Mouse (Mus musculus) intestine, embryonic 15.5 days (tissue): Measurements from ENCODE around the gene Dusp10. TPM values are rescaled to one million over a fixed set of nuclear protein-coding genes. Genes with fewer than 3 reads are reported as not detected.
A peak's percentile ranks its signal among the peaks of the same experiment; 100 is the strongest.

Experiments
- ATAC-seq: fragments of 200-750 bp; cut with Nextera tagmentation; 2 replicates; pipeline ENCODE4 v1.8.0; 2017; ENCODE audit warnings: moderate TSS enrichment, moderate library complexity
- H3K27ac ChIP-seq: fragments of 300-500 bp; sonication (generic); 2 replicates; pipeline ENCODE4 v1.5.1; 2015; ENCODE audit warnings: mild to moderate bottlenecking, inconsistent platforms
- H3K27me3 ChIP-seq: fragments of 300-500 bp; sonication (generic); replicated peaks from 2 replicates; pipeline ENCODE4 v1.6.1; 2015; ENCODE audit warnings: inconsistent platforms
- H3K36me3 ChIP-seq: fragments of 300-500 bp; sonication (generic); 2 replicates; pipeline ENCODE4 v1.6.1; 2015; ENCODE audit warnings: inconsistent platforms
- H3K4me1 ChIP-seq: fragments of 300-500 bp; sonication (generic); replicated peaks from 2 replicates; pipeline ENCODE4 v1.6.1; 2015; ENCODE audit warnings: inconsistent platforms
- H3K4me2 ChIP-seq: fragments of 300-500 bp; sonication (generic); replicated peaks from 2 replicates; pipeline ENCODE4 v1.6.1; 2015; ENCODE audit warnings: mild to moderate bottlenecking, inconsistent platforms
- H3K4me3 ChIP-seq: fragments of 300-500 bp; sonication (generic); replicated peaks from 2 replicates; pipeline ENCODE4 v1.5.1; 2015; ENCODE audit warnings: inconsistent platforms
- H3K9ac ChIP-seq: fragments of 300-500 bp; sonication (generic); 2 replicates; pipeline ENCODE4 v1.6.1; 2015; ENCODE audit warnings: inconsistent platforms
- H3K9me3 ChIP-seq: fragments of 300-500 bp; sonication (generic); 2 replicates; pipeline ENCODE4 v1.6.1; 2016; ENCODE audit warnings: inconsistent platforms
- WGBS: fragments of 180-500 bp; shearing (Covaris S2); methylation state at CpG from one replicate; pipeline ENCODE4 v1.1.7; 2015; 5-methylcytosine and 5-hydroxymethylcytosine counted together
- polyA plus RNA-seq: library from polyadenylated mRNA; unstranded; fragments of >200 nt; fragmentation: Nextera tagmentation; extraction: Ambion mirVana; gene quantifications from 2 replicates; pipeline ENCODE4 v1.2.1, GENCODE M21; 2015

Dusp10 gene
- polyA plus RNA-seq, 1 experiment from 2014 or later, result 11.9 TPM

DNA sequence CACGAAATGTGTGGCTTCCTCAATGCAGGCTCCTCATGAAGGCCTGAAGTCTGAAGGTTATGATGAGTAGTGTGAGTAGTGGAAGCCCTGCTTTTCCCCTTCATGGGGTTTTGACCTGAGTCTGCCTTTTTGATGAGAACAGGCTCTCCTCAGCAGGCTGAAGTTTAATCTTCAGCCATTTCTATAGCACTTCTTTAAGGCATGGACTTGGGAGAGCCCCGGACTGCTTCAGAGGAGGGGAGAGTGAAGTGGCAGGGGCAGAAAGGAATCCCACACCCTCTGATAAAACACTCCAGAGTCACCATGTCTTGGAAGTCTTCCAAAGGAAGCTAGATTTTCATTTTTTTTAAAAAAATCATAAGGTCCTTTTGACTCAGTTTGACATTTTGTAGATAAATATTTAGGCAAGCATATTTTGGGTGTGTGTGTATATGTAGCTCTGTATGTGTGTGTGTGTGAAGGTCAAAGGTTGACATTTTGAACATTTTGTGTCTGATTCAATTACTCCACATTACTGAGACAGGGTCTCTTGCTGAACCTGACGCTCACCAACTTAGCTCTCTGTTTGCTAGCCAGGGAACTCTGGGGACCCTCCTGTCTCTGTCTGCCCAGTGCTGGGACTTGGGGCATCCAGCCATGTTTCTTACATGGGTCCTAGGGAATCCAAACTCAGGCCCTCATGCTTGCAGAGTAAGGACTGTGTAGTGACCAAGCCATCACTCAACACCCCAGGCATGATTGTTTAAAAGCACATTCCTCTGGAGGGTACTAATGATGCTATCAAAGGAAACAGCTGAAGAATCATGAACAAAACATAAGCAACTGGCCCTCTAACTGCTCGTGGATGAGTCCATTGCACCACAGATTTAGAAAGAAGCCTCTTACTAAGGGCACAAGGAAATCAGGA lies 48.0 kb downstream of the Dusp10 start:
- 36% methylated on average over 4 of the region's 4 CpGs for WGBS
- peak overlapping the region; percentile 82 for H3K27ac ChIP-seq
- no peaks in the 10 kb centered on the region for H3K9me3 ChIP-seq
- H3K36me3 ChIP-seq, result no peaks in the 10 kb centered on the region
- peaks cover 25% of the 10 kb centered on the region for H3K4me1 ChIP-seq
- peak; percentile 62 for ATAC-seq
- H3K9ac ChIP-seq, result no peak overlapping the region
- H3K4me2 ChIP-seq, result no peak overlapping the region
- no peak overlapping the region for H3K4me3 ChIP-seq
- H3K27me3 ChIP-seq, result no peaks in the 10 kb centered on the region

DNA sequence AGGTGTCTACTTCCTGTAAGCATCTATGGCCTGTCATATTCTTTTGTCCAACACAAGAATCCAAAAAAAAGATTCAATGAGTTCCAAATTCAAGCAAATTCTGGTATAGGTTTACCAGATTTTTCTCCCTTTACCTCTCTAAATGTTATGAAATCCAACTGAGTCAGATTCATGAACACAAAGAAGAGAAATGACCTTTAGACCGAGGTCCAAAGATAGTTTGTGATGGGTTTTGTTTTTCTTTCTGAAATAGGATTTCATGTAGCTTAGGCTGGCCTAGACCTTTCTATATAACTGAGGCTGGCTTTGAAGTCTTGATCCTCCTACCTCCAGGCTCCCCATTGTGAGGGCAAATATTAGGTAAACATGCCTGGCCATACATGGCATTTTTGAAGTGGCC lies 48.8 kb downstream of the Dusp10 start:
- peak overlapping the region; percentile 82; the same call in 1 of the 2 replicates for H3K27ac ChIP-seq

GRCm38 (mm10) chr1:184064306-184064705 lies 51.2 kb downstream of the Dusp10 start:
- H3K27ac ChIP-seq, result no peak overlapping the region
- no peaks in the 10 kb centered on the region for H3K36me3 ChIP-seq
- H3K4me1 ChIP-seq, result peaks cover 17% of the 10 kb centered on the region
- ATAC-seq, result no peak
- H3K4me2 ChIP-seq, result no peak overlapping the region
- no peak overlapping the region for H3K4me3 ChIP-seq
- no peaks in the 10 kb centered on the region for H3K27me3 ChIP-seq
- no peak overlapping the region for H3K9ac ChIP-seq
- H3K9me3 ChIP-seq, result no peaks in the 10 kb centered on the region
- 74% methylated on average over 7 of the region's 7 CpGs for WGBS

More for the DNA sequence above, 48.8 kb downstream of the Dusp10 start:
- no peak overlapping the region for H3K9ac ChIP-seq
- peaks cover 25% of the 10 kb centered on the region for H3K4me1 ChIP-seq
- H3K4me2 ChIP-seq, result no peak overlapping the region
- H3K36me3 ChIP-seq, result no peaks in the 10 kb centered on the region
- H3K4me3 ChIP-seq, result no peak overlapping the region
- 89% methylated on average over 1 of the region's 1 CpGs for WGBS
- no peaks in the 10 kb centered on the region for H3K9me3 ChIP-seq
- no peak for ATAC-seq
- no peaks in the 10 kb centered on the region for H3K27me3 ChIP-seq

DNA sequence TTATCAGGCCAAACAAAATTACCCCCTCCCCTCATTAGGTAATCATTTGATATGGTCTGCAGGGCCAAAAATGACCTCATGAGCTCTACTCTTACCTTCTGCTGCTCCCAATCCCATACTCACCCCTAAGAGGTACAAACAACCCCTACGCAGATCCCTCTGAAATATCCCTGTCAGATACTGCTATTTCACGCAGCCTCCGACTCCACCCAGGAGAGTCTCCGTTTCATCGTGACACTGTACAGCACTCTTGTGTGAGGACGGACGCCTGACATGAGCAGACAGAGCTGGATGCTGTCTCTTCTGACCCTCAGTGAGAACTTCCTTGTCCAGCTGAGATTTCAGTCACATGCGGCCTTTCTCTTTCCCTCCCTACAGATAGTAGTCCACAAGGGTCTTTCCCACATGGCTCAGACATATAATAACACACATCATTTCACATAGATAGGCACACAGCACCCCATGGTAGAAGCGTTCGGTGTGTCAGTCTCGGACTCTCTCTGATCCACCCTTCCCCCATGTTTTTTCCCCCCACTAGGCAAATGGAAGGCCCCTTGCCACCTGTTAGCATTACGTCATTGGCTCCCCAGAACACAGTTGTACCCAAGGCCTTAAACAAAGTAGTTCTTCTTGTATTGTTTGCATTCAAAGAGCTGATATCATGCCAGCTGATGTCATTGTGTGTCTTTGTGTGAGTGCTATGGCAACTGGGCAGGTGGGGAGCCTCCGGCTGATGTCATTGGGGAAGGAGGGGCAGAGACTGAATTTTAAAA lies 52.7 kb downstream of the Dusp10 start:
- ATAC-seq, result peak; percentile 31; the same call in 1 of the 2 replicates
- no peak overlapping the region for H3K27ac ChIP-seq

DNA sequence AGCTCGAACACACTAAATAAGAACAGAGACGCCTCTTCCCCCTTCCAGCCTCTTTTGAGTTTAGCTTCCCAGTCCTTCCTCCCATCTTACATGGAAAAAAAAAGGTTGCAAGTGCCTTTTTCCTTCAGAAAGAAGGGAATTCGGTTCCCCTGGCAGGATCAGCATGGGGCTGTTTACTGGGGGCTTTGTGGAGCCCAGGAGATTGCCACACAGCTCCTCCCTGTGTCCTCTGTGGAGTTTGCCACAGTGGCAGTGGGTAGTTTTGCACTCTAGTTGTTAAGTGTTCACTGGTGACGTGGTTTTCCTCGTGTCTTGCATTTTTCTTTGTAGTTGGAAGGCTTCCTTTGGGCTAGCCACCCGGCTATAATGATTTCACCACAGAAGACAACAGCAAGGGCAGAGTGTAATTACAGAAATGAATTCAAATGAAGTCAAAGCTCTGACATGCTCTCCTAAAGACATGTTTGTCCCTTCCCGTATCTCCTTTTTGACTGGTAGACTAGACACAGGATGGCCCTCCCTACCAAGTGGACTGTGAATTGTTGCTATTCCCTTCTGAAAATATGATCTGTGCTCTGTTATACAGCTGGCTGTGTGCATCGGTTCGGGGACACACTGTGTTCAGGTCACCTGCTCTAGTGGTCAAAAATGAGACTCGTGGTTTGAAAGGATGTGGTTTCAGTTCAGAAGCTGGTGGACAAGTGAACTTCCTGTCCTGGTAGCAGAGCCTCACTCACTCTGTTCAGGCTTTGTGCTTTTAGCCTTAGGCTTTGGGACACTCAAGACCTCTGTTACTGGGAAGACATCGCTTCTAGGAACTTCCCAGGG lies 53.6 kb downstream of the Dusp10 start:
- Histone ChIP-seq H3K27ac (no peak overlapping the region), H3K4me1 (0 out of 2 replicates have a peak, but pooled peaks cover 5% of the 10 kb centered on the region), H3K4me3 (no peak overlapping the region), H3K36me3 (peaks cover 4% of the 10 kb centered on the region; the same call in 1 of the 2 replicates), H3K4me2 (no peak overlapping the region), H3K27me3 (no peaks in the 10 kb centered on the region), H3K9me3 (no peaks in the 10 kb centered on the region), H3K9ac (no peak overlapping the region)
- no peak for ATAC-seq
- 72% methylated on average over 11 of the region's 11 CpGs for WGBS

More for the DNA sequence above, 52.7 kb downstream of the Dusp10 start:
- Histone ChIP-seq H3K4me3 (no peak overlapping the region), H3K9me3 (no peaks in the 10 kb centered on the region), H3K4me2 (no peak overlapping the region), H3K4me1 (0 out of 2 replicates have a peak, but pooled peaks cover 10% of the 10 kb centered on the region), H3K27me3 (no peaks in the 10 kb centered on the region), H3K9ac (no peak overlapping the region), H3K36me3 (no peaks in the 10 kb centered on the region)
- WGBS, result 86% methylated on average over 13 of the region's 13 CpGs

- no peak for ATAC-seq
- H3K4me2 ChIP-seq, result no peak overlapping the region
- no peak overlapping the region for H3K27ac ChIP-seq
- 90% methylated on average over 18 of the region's 18 CpGs for WGBS
- 0 out of 2 replicates have a peak, but pooled peaks cover 2% of the 10 kb centered on the region for H3K4me1 ChIP-seq
- H3K9ac ChIP-seq, result no peak overlapping the region
- no peaks in the 10 kb centered on the region for H3K27me3 ChIP-seq
- H3K36me3 ChIP-seq, result peaks cover 4% of the 10 kb centered on the region; the same call in 1 of the 2 replicates
- H3K9me3 ChIP-seq, result no peaks in the 10 kb centered on the region
- no peak overlapping the region for H3K4me3 ChIP-seq
Observed at GRCm38 (mm10) chr1:184067704-184068558, 54.8 kb downstream of the Dusp10 start.

DNA sequence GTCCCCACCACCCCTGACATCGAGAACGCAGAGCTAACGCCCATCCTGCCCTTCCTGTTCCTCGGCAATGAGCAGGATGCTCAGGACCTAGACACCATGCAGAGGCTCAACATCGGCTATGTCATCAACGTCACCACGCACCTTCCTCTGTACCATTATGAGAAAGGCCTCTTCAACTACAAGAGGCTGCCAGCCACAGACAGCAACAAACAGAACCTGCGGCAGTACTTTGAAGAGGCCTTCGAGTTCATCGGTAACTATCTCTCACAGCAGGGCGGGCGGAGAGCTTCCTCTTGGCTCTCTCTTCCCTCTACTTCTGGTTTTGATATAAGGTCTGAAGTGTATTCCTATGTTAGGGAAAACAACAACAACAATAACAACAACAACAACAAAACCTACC lies 55.9 kb downstream of the Dusp10 start:
- ATAC-seq, result no peak
- Histone ChIP-seq H3K27me3 (no peaks in the 10 kb centered on the region), H3K9me3 (no peaks in the 10 kb centered on the region), H3K36me3 (peaks cover 4% of the 10 kb centered on the region), H3K9ac (no peak overlapping the region), H3K4me2 (no peak overlapping the region), H3K27ac (no peak overlapping the region), H3K4me1 (0 out of 2 replicates have a peak, but pooled peaks cover 2% of the 10 kb centered on the region), H3K4me3 (no peak overlapping the region)
- WGBS, result 96% methylated on average over 12 of the region's 12 CpGs

- ATAC-seq, result no peak
- Histone ChIP-seq H3K9me3 (no peaks in the 10 kb centered on the region), H3K4me3 (no peak overlapping the region), H3K9ac (no peak overlapping the region), H3K27me3 (no peaks in the 10 kb centered on the region), H3K4me2 (no peak overlapping the region), H3K4me1 (0 out of 2 replicates have a peak, but pooled peaks cover 5% of the 10 kb centered on the region), H3K36me3 (peaks cover 4% of the 10 kb centered on the region), H3K27ac (peak overlapping the region; percentile 40; the same call in 1 of the 2 replicates)
- 44% methylated on average over 6 of the region's 6 CpGs for WGBS
Observed at GRCm38 (mm10) chr1:184076065-184076464, 63.0 kb downstream of the Dusp10 start.

DNA sequence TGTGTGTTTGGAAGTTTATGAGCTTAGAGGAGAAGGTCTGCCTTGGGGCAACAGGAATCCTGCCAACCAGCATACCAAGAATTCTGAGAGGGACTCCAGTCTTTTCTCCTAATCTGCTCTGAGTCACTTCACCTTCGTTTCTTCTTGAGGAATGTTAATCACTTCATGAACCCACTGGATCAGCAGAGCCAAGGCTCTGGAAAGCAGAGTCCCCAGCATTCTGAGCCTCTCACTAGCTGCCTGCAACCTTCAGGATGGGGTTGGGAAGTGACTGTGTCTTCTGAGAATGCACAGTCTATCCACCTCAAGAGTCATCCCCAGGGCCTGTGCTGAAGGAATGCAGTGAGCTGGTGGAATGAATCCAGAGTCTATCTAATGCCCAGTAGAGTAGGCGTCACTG lies 63.7 kb downstream of the Dusp10 start:
- WGBS, result 44% methylated on average over 2 of the region's 2 CpGs
- peak overlapping the region; percentile 38; the same call in 1 of the 2 replicates for H3K27ac ChIP-seq
- H3K36me3 ChIP-seq, result no peaks in the 10 kb centered on the region; the same call in 1 of the 2 replicates
- no peak overlapping the region for H3K4me3 ChIP-seq
- H3K4me1 ChIP-seq, result 0 out of 2 replicates have a peak, but pooled peaks cover 5% of the 10 kb centered on the region
- no peak for ATAC-seq
- no peak overlapping the region for H3K9ac ChIP-seq
- no peaks in the 10 kb centered on the region for H3K9me3 ChIP-seq
- no peaks in the 10 kb centered on the region for H3K27me3 ChIP-seq
- no peak overlapping the region for H3K4me2 ChIP-seq

DNA sequence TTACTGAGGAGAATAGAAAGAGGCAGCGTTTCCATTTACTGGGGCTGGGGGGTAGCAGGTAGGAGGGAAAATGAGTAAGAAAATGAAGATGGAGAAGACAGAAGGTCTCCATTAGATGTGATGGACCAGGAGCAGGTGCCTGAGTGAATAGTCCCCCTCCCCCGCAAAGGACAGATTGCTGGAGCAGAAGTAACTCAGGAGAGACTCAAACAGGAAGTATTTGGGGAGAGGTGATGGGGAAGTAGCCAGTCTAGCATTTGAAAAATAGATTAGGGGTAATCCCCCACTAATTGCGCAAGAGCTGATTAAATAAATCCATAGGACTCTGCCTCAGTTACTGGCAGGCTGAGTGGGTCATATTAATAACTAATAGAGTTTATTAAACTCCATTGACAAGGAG lies 66.2 kb downstream of the Dusp10 start:
- no peak for ATAC-seq
- H3K4me2 ChIP-seq, result no peak overlapping the region
- H3K4me1 ChIP-seq, result 0 out of 2 replicates have a peak, but pooled peaks cover 5% of the 10 kb centered on the region
- H3K9ac ChIP-seq, result no peak overlapping the region
- H3K36me3 ChIP-seq, result no peaks in the 10 kb centered on the region
- H3K4me3 ChIP-seq, result no peak overlapping the region
- H3K9me3 ChIP-seq, result no peaks in the 10 kb centered on the region
- no peak overlapping the region for H3K27ac ChIP-seq
- 91% methylated on average over 3 of the region's 3 CpGs for WGBS
- no peaks in the 10 kb centered on the region for H3K27me3 ChIP-seq

DNA sequence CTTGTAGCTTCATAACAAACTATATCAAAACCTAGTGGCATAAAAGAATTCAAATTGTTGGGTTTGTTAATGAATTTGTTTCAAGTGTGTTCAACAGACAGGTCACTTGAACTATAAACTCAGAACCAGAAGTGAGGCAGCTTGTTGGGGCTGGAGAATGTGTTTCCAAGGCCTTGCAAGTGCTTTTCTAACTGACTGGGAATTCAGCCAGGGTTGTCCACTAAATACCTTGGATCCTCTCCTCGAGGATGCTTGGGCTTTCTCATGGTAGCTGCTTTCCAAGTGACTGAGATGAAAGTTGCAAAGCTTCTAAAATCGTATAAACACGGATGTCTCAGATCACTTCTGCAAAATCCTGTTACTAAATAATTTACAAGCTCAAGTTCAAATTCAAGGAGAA lies 69.6 kb downstream of the Dusp10 start:
- Histone ChIP-seq H3K36me3 (no peaks in the 10 kb centered on the region), H3K4me3 (no peak overlapping the region), H3K4me2 (no peak overlapping the region), H3K27ac (no peak overlapping the region), H3K27me3 (no peaks in the 10 kb centered on the region), H3K9ac (no peak overlapping the region), H3K9me3 (no peaks in the 10 kb centered on the region), H3K4me1 (no peaks in the 10 kb centered on the region)
- ATAC-seq, result no peak
- WGBS, result 35% methylated on average over 3 of the region's 3 CpGs
